Mouse (Mus musculus): ENCODE data around the gene Zfpm1. TPM values are rescaled to one million over a fixed set of nuclear protein-coding genes. Genes with fewer than 3 reads are reported as not detected.

Zfpm1 gene
- total RNA-seq, 2 experiments from 2014 or later: 32.9 to 42.5 TPM

DNA sequence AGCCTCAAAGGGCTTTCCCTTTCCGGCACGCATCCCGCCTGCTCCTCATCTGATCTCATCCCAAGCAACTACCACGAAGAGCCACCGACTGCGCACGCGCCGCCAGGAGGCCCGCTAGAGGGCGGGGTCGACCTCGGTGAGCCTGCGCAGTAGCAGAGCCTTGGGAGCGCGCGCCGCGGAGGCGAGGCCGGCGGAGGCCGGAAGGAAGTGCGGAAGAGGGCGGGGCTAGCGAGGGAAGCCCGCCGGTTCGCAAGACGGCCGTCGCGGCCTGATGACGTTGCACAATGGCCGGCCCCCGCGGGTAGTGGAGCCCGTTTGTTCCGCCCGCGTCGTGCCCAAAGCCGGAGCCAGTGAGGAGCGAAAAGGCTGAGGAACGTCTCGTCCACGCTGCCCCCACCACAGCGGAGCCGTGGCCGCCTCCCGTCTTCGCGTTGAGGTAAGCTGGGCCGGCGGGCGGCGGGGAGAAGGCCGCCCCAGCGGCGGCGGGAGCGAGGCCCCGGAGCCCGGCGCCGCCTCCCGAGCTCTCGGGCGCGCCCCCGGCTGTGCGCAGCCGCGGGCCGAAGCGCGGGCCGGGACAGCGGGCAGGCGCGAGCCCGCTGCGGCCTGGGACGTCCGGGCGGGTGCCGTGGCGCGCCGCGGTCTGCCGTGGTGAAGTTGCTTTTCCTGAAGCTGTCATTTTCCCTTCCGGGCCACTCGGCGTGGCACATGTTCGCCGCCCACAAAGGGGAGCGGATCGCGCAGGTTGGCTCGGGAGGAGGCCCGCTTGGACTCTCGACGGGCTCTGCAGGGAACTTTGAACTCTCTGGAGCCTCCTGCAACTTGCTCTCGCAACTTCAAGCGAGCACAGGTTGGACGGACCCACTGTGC lies 94.7 kb downstream of the Zfpm1 start, which contains the start of gene Zc3h18:
Zc3h18 (plus strand) TSS at position 245 of the 867 bp plus-strand sequence.
- DNase-seq (ENCODE audit: low spot score in 2 of 2): peak; percentile 97 to 99

DNA sequence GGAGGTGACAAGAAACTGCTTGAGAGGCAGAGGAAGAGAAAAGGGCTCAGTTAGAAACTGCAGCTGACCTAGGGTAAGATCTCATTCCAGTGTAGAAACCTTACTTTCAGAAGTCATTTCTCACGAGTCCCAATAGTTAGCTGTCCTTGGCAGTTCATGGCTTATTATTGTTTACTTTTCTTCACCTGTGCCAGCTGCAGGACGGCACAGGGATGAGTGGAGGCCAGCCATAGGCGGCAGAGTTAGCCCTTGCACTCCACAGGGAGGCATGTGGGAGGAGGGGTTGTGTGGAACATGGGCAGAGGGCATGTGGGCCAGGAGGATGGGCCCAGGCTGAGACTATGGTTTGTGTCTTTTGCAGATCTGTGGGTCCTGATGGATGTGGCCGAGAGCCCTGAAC lies 101.1 kb downstream of the Zfpm1 start:
- no peak for DNase-seq (ENCODE audit: low spot score in 2 of 2)

Other genes starting within 250 kb of the Zfpm1 start
- gene Trhr2, start 78.6 kb downstream of the Zfpm1 start, total RNA-seq (2021): not detected
- gene Zc3h18, start 94.5 kb downstream of the Zfpm1 start, total RNA-seq (2021): 10 to 100 TPM; 48.9 to 52.0 TPM
- not detected for gene Il17c, start 139.9 kb downstream of the Zfpm1 start, total RNA-seq (2021)
- gene Cyba, start 150.8 kb downstream of the Zfpm1 start, total RNA-seq (2021): 10 to 100 TPM; 49.9 to 76.7 TPM
- gene Mvd, start 161.3 kb downstream of the Zfpm1 start, total RNA-seq (2021): 10 to 100 TPM in 1 of 2 experiments, 1 to 10 TPM in 1; 9.1 to 11.5 TPM
- gene Snai3, start 178.6 kb downstream of the Zfpm1 start, total RNA-seq (2021): under 1 TPM; 0.42 to 0.56 TPM
- 10 to 100 TPM; 47.5 to 53.7 TPM for gene Rnf166, start 193.9 kb downstream of the Zfpm1 start, total RNA-seq (2021)
- gene Ctu2, start 194.0 kb downstream of the Zfpm1 start, total RNA-seq (2021): 10 to 100 TPM; 27.7 to 37.0 TPM